Mouse (Mus musculus) cerebellum, adult 2 months (tissue): ENCODE measurements around the gene Aff2.

Source experiments
- CTCF ChIP-seq: fragments of 200-500 bp; IDR thresholded peaks from 2 replicates; pipeline ENCODE4 v1.5.1; 2011; ENCODE audit warnings: low read depth, mild to moderate bottlenecking, control low read depth, low read length, moderate library complexity, borderline replicate concordance; ENCODE audit not compliant: insufficient read depth
- POLR2A ChIP-seq: fragments of 200-500 bp; IDR thresholded peaks from 2 replicates; pipeline ENCODE4 v1.6.1; 2011; ENCODE audit warnings: low read length, control low read depth, borderline replicate concordance; ENCODE audit not compliant: insufficient read depth

- TF ChIP-seq CTCF, result no peak
- no peak for TF ChIP-seq POLR2A
Measured at GRCm38 (mm10) chrX:69802481-69802880, 442.4 kb downstream of the Aff2 start.
